Mouse (Mus musculus): ENCODE measurements around the gene Relt.

The Relt gene

GRCm38 (mm10) chr7:100876293-100876692 lies 13.0 kb upstream of the Relt start:
- DNase-seq (ENCODE audit: extremely low read depth, low read depth, low spot score): no peak

GRCm38 (mm10) chr7:100875822-100876221 lies 12.6 kb upstream of the Relt start:
- DNase-seq (ENCODE audit: extremely low read depth, low read depth, low spot score): no peak

GRCm38 (mm10) chr7:100873197-100873596 lies 10.0 kb upstream of the Relt start:
- no peak for DNase-seq (ENCODE audit: extremely low read depth, low read depth, low spot score)

DNA sequence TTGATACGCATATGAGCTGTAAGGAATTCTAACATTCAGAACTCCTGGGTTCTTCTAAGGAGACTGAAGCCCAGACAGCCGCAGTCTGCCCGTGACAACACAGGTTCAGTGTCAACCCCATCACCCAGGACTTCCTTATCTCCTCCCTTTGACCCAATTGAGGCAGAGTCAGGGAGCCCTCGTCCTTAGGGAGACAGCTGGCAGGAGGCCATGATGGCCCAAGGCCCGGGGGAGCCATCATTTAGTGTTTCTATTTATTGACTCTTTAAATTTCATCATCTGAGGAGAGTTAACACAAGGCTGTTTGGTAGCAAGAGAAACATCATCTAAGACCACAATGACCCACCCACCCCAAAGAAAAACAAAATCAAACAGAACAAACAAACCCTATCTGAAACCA lies 8.6 kb upstream of the Relt start:
- no peak for DNase-seq (ENCODE audit: extremely low read depth, low read depth, low spot score)

- no peak for DNase-seq (ENCODE audit: extremely low read depth, low read depth, low spot score)
Observed at GRCm38 (mm10) chr7:100871355-100871754, 8.1 kb upstream of the Relt start.

GRCm38 (mm10) chr7:100869877-100870629 lies 6.8 kb upstream of the Relt start:
- DNase-seq (ENCODE audit: extremely low read depth, low read depth, low spot score): no peak

DNA sequence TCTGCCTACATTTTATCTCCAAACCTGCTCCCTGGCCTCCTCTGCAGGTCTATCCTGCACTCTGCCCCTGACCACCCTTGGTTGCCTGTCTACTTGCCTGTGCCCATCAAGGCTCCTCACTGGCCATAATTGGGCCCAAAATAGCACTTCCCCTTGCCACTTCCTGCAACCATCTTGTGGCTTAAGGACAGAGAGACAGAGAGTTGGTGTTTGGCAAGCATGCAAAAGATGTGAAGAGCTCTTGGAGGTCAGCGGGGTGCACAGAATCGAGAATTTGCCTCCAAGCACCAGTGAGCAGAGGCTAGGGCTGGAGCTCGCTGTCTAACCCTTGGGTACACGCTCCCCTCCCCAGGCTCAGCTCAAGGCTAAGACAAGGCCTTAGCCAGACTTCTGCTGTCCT lies 5.3 kb upstream of the Relt start:
- no peak for DNase-seq (ENCODE audit: extremely low read depth, low read depth, low spot score)

GRCm38 (mm10) chr7:100867561-100867960 lies 4.3 kb upstream of the Relt start:
- DNase-seq (ENCODE audit: extremely low read depth, low read depth, low spot score): no peak

GRCm38 (mm10) chr7:100866675-100867074 lies 3.4 kb upstream of the Relt start:
- no peak for DNase-seq (ENCODE audit: extremely low read depth, low read depth, low spot score)

- no peak for DNase-seq (ENCODE audit: extremely low read depth, low read depth, low spot score)
Observed at GRCm38 (mm10) chr7:100862353-100862752, 893 bp downstream of the Relt start.

GRCm38 (mm10) chr7:100861209-100861608 lies 2.0 kb downstream of the Relt start:
- DNase-seq (ENCODE audit: extremely low read depth, low read depth, low spot score): peak; percentile 28

DNA sequence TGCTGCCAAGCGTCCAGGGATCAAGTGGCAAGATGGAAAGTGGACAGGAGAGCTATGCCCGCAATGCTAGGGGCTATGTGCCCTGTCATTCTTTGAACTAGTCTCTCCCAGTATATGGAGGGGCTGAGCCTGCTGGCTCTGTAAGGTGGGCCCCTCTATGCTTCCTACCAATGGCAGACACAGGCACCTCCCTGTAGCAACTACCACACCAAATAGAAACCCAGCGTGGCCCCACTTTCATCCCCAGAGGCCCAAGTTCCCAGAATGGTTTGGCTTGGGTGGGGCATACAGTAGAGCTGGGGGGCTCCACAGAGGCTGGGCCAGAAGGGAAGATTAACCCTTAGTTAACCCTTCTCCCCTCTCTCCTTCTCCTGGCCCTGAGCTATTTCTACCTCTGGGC lies 2.8 kb downstream of the Relt start:
- no peak for DNase-seq (ENCODE audit: extremely low read depth, low read depth, low spot score)

DNA sequence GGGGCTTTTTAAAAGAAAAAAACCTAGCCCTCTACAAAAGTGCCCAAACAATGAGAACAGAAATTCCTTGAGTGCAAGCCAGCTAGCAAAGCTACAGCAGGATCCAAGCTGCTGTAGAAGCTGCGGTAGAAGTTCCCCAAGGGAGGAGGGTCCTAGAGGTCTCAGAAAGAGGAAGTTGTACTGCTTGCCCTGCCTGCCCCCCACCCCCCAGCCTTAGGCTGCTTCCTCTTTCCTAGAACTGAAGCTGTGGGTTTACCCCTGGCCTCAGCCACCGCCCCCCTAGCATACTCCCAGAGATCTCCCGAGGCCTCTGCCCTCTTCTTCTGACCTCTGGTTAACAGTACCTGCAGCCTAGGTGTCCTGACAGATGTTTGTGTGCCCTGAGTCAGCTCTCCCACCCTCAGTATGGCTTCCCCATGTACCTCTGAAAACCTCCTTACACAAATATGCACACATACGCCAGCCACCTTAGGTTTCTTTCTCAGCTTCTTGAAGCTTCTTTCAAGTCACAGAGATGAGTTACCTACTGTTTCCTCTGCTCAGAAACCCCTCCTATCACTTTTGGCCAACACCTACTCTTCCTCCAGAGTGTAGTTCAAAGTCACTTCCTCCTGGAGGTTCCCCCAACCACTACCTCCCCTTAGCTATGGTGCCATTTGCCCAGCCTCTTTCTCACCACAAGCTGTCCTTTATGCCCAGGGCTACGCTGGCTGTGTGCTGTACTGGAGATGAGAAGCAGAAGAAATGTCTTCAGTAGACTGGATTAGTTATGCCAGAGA lies 7.3 kb downstream of the Relt start:
- no peak for DNase-seq (ENCODE audit: extremely low read depth, low read depth, low spot score)

DNA sequence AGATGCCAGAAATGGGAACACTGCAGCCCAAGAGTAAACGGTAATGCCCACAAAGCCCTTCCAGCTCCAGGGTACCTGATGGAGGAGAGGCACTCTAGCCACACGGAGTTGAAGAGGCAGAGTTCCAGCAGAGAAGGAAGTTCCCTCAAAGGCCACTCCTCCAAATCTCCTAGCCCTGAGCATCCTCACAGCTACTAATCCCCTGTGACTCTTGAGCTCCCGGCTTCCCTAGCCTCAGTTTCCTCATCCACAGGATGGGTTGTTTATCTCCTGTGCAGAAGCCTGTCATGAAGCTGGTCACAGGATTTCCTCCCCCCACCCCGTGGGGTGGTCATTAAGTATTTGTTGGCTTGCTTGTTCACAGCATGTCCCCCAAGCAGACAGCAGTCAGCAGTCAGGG lies 7.9 kb downstream of the Relt start:
- DNase-seq (ENCODE audit: extremely low read depth, low read depth, low spot score): no peak

GRCm38 (mm10) chr7:100854861-100855260 lies 8.4 kb downstream of the Relt start:
- DNase-seq (ENCODE audit: extremely low read depth, low read depth, low spot score): no peak

GRCm38 (mm10) chr7:100854137-100854814 lies 9.0 kb downstream of the Relt start:
- DNase-seq (ENCODE audit: extremely low read depth, low read depth, low spot score): no peak

- DNase-seq (ENCODE audit: extremely low read depth, low read depth, low spot score): no peak
Observed at GRCm38 (mm10) chr7:100853396-100853795, 9.8 kb downstream of the Relt start.

GRCm38 (mm10) chr7:100851481-100852356 lies 11.5 kb downstream of the Relt start:
- no peak for DNase-seq (ENCODE audit: extremely low read depth, low read depth, low spot score)

GRCm38 (mm10) chr7:100849508-100849907 lies 13.7 kb downstream of the Relt start:
- DNase-seq (ENCODE audit: extremely low read depth, low read depth, low spot score): no peak

DNA sequence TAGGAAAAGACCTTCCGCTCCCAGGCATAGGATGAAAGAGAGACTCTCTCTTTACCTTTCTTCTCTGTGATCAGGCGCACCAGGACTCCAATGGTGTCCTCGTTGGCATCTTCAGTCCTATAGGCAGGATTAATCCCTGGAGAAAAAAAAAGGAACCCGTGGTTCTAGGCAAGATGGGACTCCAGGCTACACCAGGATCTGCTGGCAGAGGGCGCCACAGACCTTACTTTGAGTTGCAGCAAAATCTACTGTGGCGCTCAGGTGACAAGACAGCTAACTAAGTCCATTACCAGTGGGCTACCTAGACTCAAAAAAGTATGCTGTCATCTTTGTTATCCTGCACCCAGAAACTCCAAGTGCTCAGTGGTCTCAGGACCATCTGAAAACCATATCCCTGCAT lies 14.5 kb downstream of the Relt start:
- no peak for DNase-seq (ENCODE audit: extremely low read depth, low read depth, low spot score)

- no peak for DNase-seq (ENCODE audit: extremely low read depth, low read depth, low spot score)
Observed at GRCm38 (mm10) chr7:100847131-100847530, 16.1 kb downstream of the Relt start.

All from fat pad, adult 2 months (tissue).